Mouse (Mus musculus) cortical plate, adult 2 months (tissue): Measurements from ENCODE around the gene Olfr1286.

Experiments used
- CTCF ChIP-seq: fragments of 200-500 bp; IDR thresholded peaks from 2 replicates; pipeline ENCODE4 v1.5.1; 2011; ENCODE audit warnings: mild to moderate bottlenecking, control low read depth, low read length; ENCODE audit not compliant: insufficient read depth; ENCODE audit errors: extremely low read depth
- POLR2A ChIP-seq: fragments of 200-500 bp; IDR thresholded peaks from 2 replicates; pipeline ENCODE4 v1.6.1; 2011; ENCODE audit warnings: mild to moderate bottlenecking, low read length, control low read depth; ENCODE audit not compliant: insufficient read depth; ENCODE audit errors: extremely low read depth

- TF ChIP-seq CTCF (no peak), POLR2A (no peak)
These were observed at the start of gene Olfr1286 for GRCm38 (mm10) chr2:111422931-111423330.
